Mouse (Mus musculus) ZHBTc4 (cell line): ENCODE results near the gene Pitx3.
"Not testable (repeated sequence)": the region's sequence is repeated elsewhere in the genome, so short reads cannot be mapped to it uniquely, and the experiment has no call there.

ENCODE experiments used
- DNase-seq: peaks from one replicate; pipeline ENCODE4 v3.0.0-alpha.2; 2011; ENCODE audit warnings: low read depth, low spot score

The Pitx3 gene

GRCm38 (mm10) chr19:46131694-46132525 lies 16.2 kb downstream of the Pitx3 start, which contains the start of gene Elovl3:
Gene Elovl3, plus strand, starts transcription at chr19:46131897.
- DNase-seq = peak; percentile 33

- DNase-seq = no peak
Observed at GRCm38 (mm10) chr19:46131283-46131682, 16.8 kb downstream of the Pitx3 start.

GRCm38 (mm10) chr19:46129737-46130136 lies 18.4 kb downstream of the Pitx3 start:
- not testable (repeated sequence) for DNase-seq

- no peak for DNase-seq
Observed at GRCm38 (mm10) chr19:46126301-46126700, 21.8 kb downstream of the Pitx3 start.

- no peak for DNase-seq
Observed at GRCm38 (mm10) chr19:46124651-46125050, 23.5 kb downstream of the Pitx3 start.

GRCm38 (mm10) chr19:46123876-46124275 lies 24.2 kb downstream of the Pitx3 start:
- DNase-seq = no peak

GRCm38 (mm10) chr19:46120872-46121271 lies 27.3 kb downstream of the Pitx3 start:
- DNase-seq = no peak

GRCm38 (mm10) chr19:46119458-46119857 lies 28.7 kb downstream of the Pitx3 start:
- no peak for DNase-seq

GRCm38 (mm10) chr19:46114617-46115016 lies 33.5 kb downstream of the Pitx3 start:
- no peak for DNase-seq

- no peak for DNase-seq
Observed at GRCm38 (mm10) chr19:46110781-46111180, 37.3 kb downstream of the Pitx3 start.

- peak; percentile 21 for DNase-seq
Observed at GRCm38 (mm10) chr19:46110214-46110613, 37.9 kb downstream of the Pitx3 start.

GRCm38 (mm10) chr19:46104187-46104557 lies 44.0 kb downstream of the Pitx3 start:
- DNase-seq = no peak

GRCm38 (mm10) chr19:46103437-46104186 lies 44.5 kb downstream of the Pitx3 start:
- no peak for DNase-seq

- no peak for DNase-seq
Observed at GRCm38 (mm10) chr19:46099561-46099960, 48.6 kb downstream of the Pitx3 start.

- DNase-seq = no peak
Observed at GRCm38 (mm10) chr19:46096396-46096795, 51.7 kb downstream of the Pitx3 start.

- no peak for DNase-seq
Observed at GRCm38 (mm10) chr19:46095291-46095690, 52.8 kb downstream of the Pitx3 start.

GRCm38 (mm10) chr19:46094144-46094543 lies 54.0 kb downstream of the Pitx3 start:
- DNase-seq = no peak

- no peak for DNase-seq
Observed at GRCm38 (mm10) chr19:46091641-46092040, 56.5 kb downstream of the Pitx3 start.

GRCm38 (mm10) chr19:46087871-46088270 lies 60.3 kb downstream of the Pitx3 start:
- DNase-seq = no peak

- peak; percentile 85 for DNase-seq
Observed at GRCm38 (mm10) chr19:46086337-46086736, 61.8 kb downstream of the Pitx3 start.
